Mouse (Mus musculus): Measurements from ENCODE around the gene Cacng7. TPM values are rescaled to one million over a fixed set of nuclear protein-coding genes. Genes with fewer than 3 reads are reported as not detected.

Gene Cacng7
- polyA plus RNA-seq, 1 experiment from 2014 or later, result 4.3 TPM

- no peak overlapping the region for H3K4me3 ChIP-seq
- no peak overlapping the region for H3K9ac ChIP-seq
- no peak overlapping the region for H3K27ac ChIP-seq
- ATAC-seq (ENCODE audit: low FRiP score), result no peak
- H3K4me1 ChIP-seq (replicated peaks), result peaks cover 14% of the 10 kb centered on the region
- no peak overlapping the region for H3K4me2 ChIP-seq
- peaks cover 25% of the 10 kb centered on the region for H3K27me3 ChIP-seq
- H3K36me3 ChIP-seq, result peaks cover 40% of the 10 kb centered on the region
- no peaks in the 10 kb centered on the region for H3K9me3 ChIP-seq
- 36% methylated on average over 11 of the region's 11 CpGs for WGBS
These were observed 33.0 kb downstream of the Cacng7 start for GRCm38 (mm10) chr7:3365547-3366279.

GRCm38 (mm10) chr7:3366705-3367516 is 34.2 kb downstream of the Cacng7 start:
- Histone ChIP-seq H3K4me2 (0 out of 2 replicates have a peak overlapping the region, but pooled peaks have one; percentile 8), H3K27me3 (peaks cover 25% of the 10 kb centered on the region), H3K9me3 (no peaks in the 10 kb centered on the region), H3K36me3 (peaks cover 34% of the 10 kb centered on the region), H3K4me1 (replicated peaks) (peaks cover 14% of the 10 kb centered on the region), H3K4me3 (no peak overlapping the region), H3K27ac (no peak overlapping the region), H3K9ac (no peak overlapping the region)
- WGBS, result 18% methylated on average over 42 of the region's 42 CpGs
- peak; percentile 9; the same call in 1 of the 2 replicates for ATAC-seq (ENCODE audit: low FRiP score)

- H3K27ac ChIP-seq, result no peak overlapping the region
- no peaks in the 10 kb centered on the region for H3K9me3 ChIP-seq
- peak overlapping the region; percentile 29 for H3K4me2 ChIP-seq
- H3K27me3 ChIP-seq, result peaks cover 25% of the 10 kb centered on the region
- H3K4me1 ChIP-seq (replicated peaks), result peaks cover 14% of the 10 kb centered on the region
- 0 out of 2 replicates have a peak, but pooled peaks have one; percentile 26 for ATAC-seq (ENCODE audit: low FRiP score)
- 4% methylated on average over 7 of the region's 11 CpGs for WGBS
- H3K36me3 ChIP-seq, result peaks cover 29% of the 10 kb centered on the region
- no peak overlapping the region for H3K4me3 ChIP-seq
- peak overlapping the region; percentile 31; the same call in 1 of the 2 replicates for H3K9ac ChIP-seq
These were observed 34.8 kb downstream of the Cacng7 start for GRCm38 (mm10) chr7:3367569-3367968.

- WGBS, result 32% methylated on average over 12 of the region's 12 CpGs
- Histone ChIP-seq H3K4me1 (replicated peaks) (peaks cover 14% of the 10 kb centered on the region), H3K4me3 (no peak overlapping the region), H3K27me3 (peaks cover 25% of the 10 kb centered on the region), H3K27ac (no peak overlapping the region), H3K36me3 (peaks cover 29% of the 10 kb centered on the region), H3K9ac (no peak overlapping the region), H3K9me3 (no peaks in the 10 kb centered on the region), H3K4me2 (no peak overlapping the region)
- peak; percentile 40; the same call in 1 of the 2 replicates for ATAC-seq (ENCODE audit: low FRiP score)
These were observed 35.6 kb downstream of the Cacng7 start for GRCm38 (mm10) chr7:3368311-3368710.

- H3K4me2 ChIP-seq, result no peak overlapping the region
These were observed 36.4 kb downstream of the Cacng7 start for GRCm38 (mm10) chr7:3369189-3369588.

GRCm38 (mm10) chr7:3370407-3370806 is 37.7 kb downstream of the Cacng7 start:
- WGBS, result 61% methylated on average over 4 of the region's 4 CpGs

More at GRCm38 (mm10) chr7:3369189-3369588, 36.4 kb downstream of the Cacng7 start:
- peaks cover 25% of the 10 kb centered on the region for H3K27me3 ChIP-seq
- H3K4me3 ChIP-seq, result no peak overlapping the region
- H3K36me3 ChIP-seq, result peaks cover 27% of the 10 kb centered on the region
- no peaks in the 10 kb centered on the region for H3K9me3 ChIP-seq
- 78% methylated on average over 6 of the region's 6 CpGs for WGBS
- no peak for ATAC-seq (ENCODE audit: low FRiP score)
- peaks cover 14% of the 10 kb centered on the region for H3K4me1 ChIP-seq (replicated peaks)
- H3K27ac ChIP-seq, result no peak overlapping the region
- no peak overlapping the region for H3K9ac ChIP-seq

GRCm38 (mm10) chr7:3372376-3372775 is 39.6 kb downstream of the Cacng7 start:
- Histone ChIP-seq H3K9ac (no peak overlapping the region), H3K4me2 (no peak overlapping the region), H3K9me3 (no peaks in the 10 kb centered on the region), H3K27ac (no peak overlapping the region), H3K27me3 (peaks cover 3% of the 10 kb centered on the region; the same call in 1 of the 2 replicates), H3K4me3 (no peak overlapping the region), H3K36me3 (no peaks in the 10 kb centered on the region), H3K4me1 (replicated peaks) (peaks cover 5% of the 10 kb centered on the region)
- no peak for ATAC-seq (ENCODE audit: low FRiP score)
- WGBS, result 52% methylated on average over 2 of the region's 2 CpGs

More at GRCm38 (mm10) chr7:3370407-3370806, 37.7 kb downstream of the Cacng7 start:
- Histone ChIP-seq H3K4me2 (no peak overlapping the region), H3K9me3 (no peaks in the 10 kb centered on the region), H3K9ac (no peak overlapping the region), H3K27me3 (peaks cover 20% of the 10 kb centered on the region), H3K36me3 (peaks cover 15% of the 10 kb centered on the region), H3K4me1 (replicated peaks) (peaks cover 14% of the 10 kb centered on the region), H3K4me3 (no peak overlapping the region), H3K27ac (no peak overlapping the region)
- no peak for ATAC-seq (ENCODE audit: low FRiP score)

- 87% methylated on average over 8 of the region's 8 CpGs for WGBS
These were observed 41.0 kb downstream of the Cacng7 start for GRCm38 (mm10) chr7:3373754-3374153.

GRCm38 (mm10) chr7:3376831-3377230 is 44.1 kb downstream of the Cacng7 start:
- no peak overlapping the region for H3K9ac ChIP-seq
- ATAC-seq (ENCODE audit: low FRiP score), result no peak
- no peaks in the 10 kb centered on the region for H3K9me3 ChIP-seq
- no peaks in the 10 kb centered on the region for H3K27me3 ChIP-seq
- no peaks in the 10 kb centered on the region for H3K4me1 ChIP-seq (replicated peaks)
- H3K36me3 ChIP-seq, result no peaks in the 10 kb centered on the region
- no peak overlapping the region for H3K27ac ChIP-seq
- no peak overlapping the region for H3K4me2 ChIP-seq
- 51% methylated on average over 4 of the region's 4 CpGs for WGBS
- H3K4me3 ChIP-seq, result no peak overlapping the region

More at GRCm38 (mm10) chr7:3373754-3374153, 41.0 kb downstream of the Cacng7 start:
- Histone ChIP-seq H3K9ac (no peak overlapping the region), H3K4me2 (no peak overlapping the region), H3K4me3 (no peak overlapping the region), H3K36me3 (no peaks in the 10 kb centered on the region), H3K4me1 (replicated peaks) (no peaks in the 10 kb centered on the region), H3K27ac (no peak overlapping the region), H3K9me3 (no peaks in the 10 kb centered on the region), H3K27me3 (no peaks in the 10 kb centered on the region)
- ATAC-seq (ENCODE audit: low FRiP score), result no peak

- Histone ChIP-seq H3K4me2 (no peak overlapping the region), H3K4me1 (replicated peaks) (no peaks in the 10 kb centered on the region), H3K36me3 (no peaks in the 10 kb centered on the region), H3K4me3 (no peak overlapping the region), H3K27ac (no peak overlapping the region), H3K27me3 (no peaks in the 10 kb centered on the region), H3K9ac (no peak overlapping the region), H3K9me3 (no peaks in the 10 kb centered on the region)
- ATAC-seq (ENCODE audit: low FRiP score), result no peak
- 86% methylated on average over 9 of the region's 9 CpGs for WGBS
These were observed 49.4 kb downstream of the Cacng7 start for GRCm38 (mm10) chr7:3382123-3382522.

GRCm38 (mm10) chr7:3384807-3385319 is 52.1 kb downstream of the Cacng7 start:
- 92% methylated on average over 5 of the region's 5 CpGs for WGBS
- no peak overlapping the region for H3K27ac ChIP-seq
- H3K27me3 ChIP-seq, result no peaks in the 10 kb centered on the region
- no peak overlapping the region for H3K9ac ChIP-seq
- H3K36me3 ChIP-seq, result no peaks in the 10 kb centered on the region
- peaks cover 20% of the 10 kb centered on the region for H3K4me1 ChIP-seq (replicated peaks)
- no peak for ATAC-seq (ENCODE audit: low FRiP score)
- no peak overlapping the region for H3K4me2 ChIP-seq
- no peaks in the 10 kb centered on the region for H3K9me3 ChIP-seq
- H3K4me3 ChIP-seq, result no peak overlapping the region

GRCm38 (mm10) chr7:3386036-3386730 is 53.4 kb downstream of the Cacng7 start:
- WGBS, result 85% methylated on average over 6 of the region's 6 CpGs
- no peak for ATAC-seq (ENCODE audit: low FRiP score)
- H3K9ac ChIP-seq, result no peak overlapping the region
- no peaks in the 10 kb centered on the region for H3K9me3 ChIP-seq
- H3K4me2 ChIP-seq, result no peak overlapping the region
- H3K27me3 ChIP-seq, result no peaks in the 10 kb centered on the region
- no peaks in the 10 kb centered on the region for H3K36me3 ChIP-seq
- no peak overlapping the region for H3K27ac ChIP-seq
- peaks cover 23% of the 10 kb centered on the region for H3K4me1 ChIP-seq (replicated peaks)
- H3K4me3 ChIP-seq, result no peak overlapping the region

All from hindbrain, embryonic 13.5 days (tissue).